Mouse (Mus musculus) adrenal gland, postnatal 36 days (tissue): ENCODE results near the gene 7530416G11Rik. TPM values are rescaled to one million over a fixed set of nuclear protein-coding genes. Genes with fewer than 3 reads are reported as not detected.

Experiments used
- DNase-seq, 2 experiments: peaks; one replicate each; pipeline ENCODE4 v3.0.0; 2021; ENCODE audit warnings: mixed read lengths in 1 of 2
- long read RNA-seq, 2 experiments: library from polyadenylated mRNA; stranded (forward); transcript quantifications; one replicate each; pipeline ENCODE4 v2.0.0; 2021; ENCODE audit warnings: borderline sequencing depth in 2 of 2
- total RNA-seq, 2 experiments: library from RNA; stranded (reverse); gene quantifications; 2 replicates each; pipeline ENCODE4 v1.2.3; 2021

Gene 7530416G11Rik
- not detected for total RNA-seq
- long read RNA-seq, experiment 1, result 0 reads
- long read RNA-seq, experiment 2, result 0 reads

- no peak for DNase-seq
Measured at GRCm38 (mm10) chr15:85503127-85503526, at the start of gene 7530416G11Rik. Gene 7530416G11Rik (minus strand): TSS chr15:85503227.

- no peak for DNase-seq
Measured at GRCm38 (mm10) chr15:85546500-85546899, 43.5 kb upstream of the 7530416G11Rik start.

- DNase-seq, result no peak
Measured at GRCm38 (mm10) chr15:85545369-85545768, 42.3 kb upstream of the 7530416G11Rik start.

- no peak for DNase-seq
Measured at GRCm38 (mm10) chr15:85538170-85538569, 35.1 kb upstream of the 7530416G11Rik start.

- DNase-seq, result no peak
Measured at GRCm38 (mm10) chr15:85537151-85537550, 34.1 kb upstream of the 7530416G11Rik start.

- no peak for DNase-seq
Measured at GRCm38 (mm10) chr15:85534646-85535045, 31.6 kb upstream of the 7530416G11Rik start.

GRCm38 (mm10) chr15:85534215-85534614 lies 31.2 kb upstream of the 7530416G11Rik start:
- no peak for DNase-seq

- DNase-seq, result no peak
Measured at GRCm38 (mm10) chr15:85532063-85532462, 29.0 kb upstream of the 7530416G11Rik start.

GRCm38 (mm10) chr15:85529911-85530310 lies 26.9 kb upstream of the 7530416G11Rik start:
- DNase-seq, result no peak

- DNase-seq, result no peak
Measured at GRCm38 (mm10) chr15:85524404-85524950, 21.4 kb upstream of the 7530416G11Rik start.

- peak; percentile 86 to 90 for DNase-seq
Measured at GRCm38 (mm10) chr15:85523173-85523991, 20.4 kb upstream of the 7530416G11Rik start.

GRCm38 (mm10) chr15:85519438-85519837 lies 16.4 kb upstream of the 7530416G11Rik start:
- no peak for DNase-seq

GRCm38 (mm10) chr15:85507370-85508014 lies 4.5 kb upstream of the 7530416G11Rik start:
- DNase-seq, result no peak

- no peak for DNase-seq
Measured at GRCm38 (mm10) chr15:85506680-85507079, 3.7 kb upstream of the 7530416G11Rik start.

GRCm38 (mm10) chr15:85505118-85505925 lies 2.3 kb upstream of the 7530416G11Rik start:
- DNase-seq, result peak; percentile 36 to 71

GRCm38 (mm10) chr15:85500267-85500666 lies 2.8 kb downstream of the 7530416G11Rik start:
- DNase-seq, result no peak

- DNase-seq, result no peak
Measured at GRCm38 (mm10) chr15:85497981-85498475, 5.0 kb downstream of the 7530416G11Rik start.

- no peak for DNase-seq
Measured at GRCm38 (mm10) chr15:85497548-85497947, 5.5 kb downstream of the 7530416G11Rik start.

- DNase-seq, result no peak
Measured at GRCm38 (mm10) chr15:85494163-85494621, 8.8 kb downstream of the 7530416G11Rik start.

- no peak for DNase-seq
Measured at GRCm38 (mm10) chr15:85489751-85490150, 13.3 kb downstream of the 7530416G11Rik start.

GRCm38 (mm10) chr15:85488900-85489299 lies 14.1 kb downstream of the 7530416G11Rik start:
- DNase-seq, result no peak

GRCm38 (mm10) chr15:85480630-85481029 lies 22.4 kb downstream of the 7530416G11Rik start:
- DNase-seq, result peak; percentile 14 to 15
